Mouse (Mus musculus) spleen, adult 2 months (tissue): ENCODE results near the gene Pcdh9.

ENCODE experiments used
- CTCF ChIP-seq: fragments of 200-500 bp; IDR thresholded peaks from 2 replicates; pipeline ENCODE4 v1.5.1; 2011; ENCODE audit warnings: mild to moderate bottlenecking, inconsistent platforms; ENCODE audit not compliant: insufficient read depth, insufficient read length, insufficient replicate concordance; ENCODE audit errors: extremely low read depth
- POLR2A ChIP-seq: fragments of 200-500 bp; IDR thresholded peaks from 2 replicates; pipeline ENCODE4 v1.6.1; 2011; ENCODE audit warnings: low read depth, low read length, inconsistent platforms

GRCm38 (mm10) chr14:93523430-93523829 lies 367.0 kb downstream of the Pcdh9 start:
- TF ChIP-seq CTCF (no peak), POLR2A (no peak)
